Comparison of ENCODE assay signal across 8 mouse cellular contexts in genomic region chr5:57720206-57720880, GRCm38 (mm10). TPM values are rescaled to one million over a fixed set of nuclear protein-coding genes. Genes with fewer than 3 reads are reported as not detected.
A peak's percentile ranks its signal among the peaks of the same experiment; 100 is the strongest.
DNase-seq lines count a peak whose midpoint lies in the region; ATAC-seq lines count a peak whose summit lies in the region.

No protein-coding gene starts in this region.

- H3K4me1 ChIP-seq in megakaryocyte, embryonic 14.5 days = peaks cover 55% of the 10 kb centered on the region
- no peaks in the 10 kb centered on the region for H3K4me1 ChIP-seq in hindbrain, embryonic 11.5 days (replicated peaks; ENCODE audit: control insufficient read depth, insufficient read depth, low read length)

- WGBS in hindbrain, embryonic 11.5 days = 5% methylated on average over 34 of the region's 34 CpGs

- H3K9ac ChIP-seq in hindbrain, embryonic 11.5 days (ENCODE audit: low read depth, low read length) = 0 out of 2 replicates have a peak overlapping the region, but pooled peaks have one; percentile 27

- H3K4me2 ChIP-seq in hindbrain, embryonic 11.5 days (replicated peaks; ENCODE audit: low read depth, low read length) = peak overlapping the region; percentile 98

- H3K4me3 ChIP-seq in megakaryocyte, embryonic 14.5 days (replicated peaks) = peak overlapping the region; percentile 100
- peak overlapping the region; percentile 54 for H3K4me3 ChIP-seq in hindbrain, embryonic 11.5 days (ENCODE audit: low read depth, low read length)

- no peaks in the 10 kb centered on the region for H3K9me3 ChIP-seq in megakaryocyte, embryonic 14.5 days
- H3K9me3 ChIP-seq in hindbrain, embryonic 11.5 days (ENCODE audit: control insufficient read depth, low read length) = no peaks in the 10 kb centered on the region

- no peaks in the 10 kb centered on the region for H3K27me3 ChIP-seq in megakaryocyte, embryonic 14.5 days (replicated peaks)
- H3K27me3 ChIP-seq in hindbrain, embryonic 11.5 days (ENCODE audit: control insufficient read depth, insufficient read depth, low read length) = peaks cover 23% of the 10 kb centered on the region

- ATAC-seq in megakaryocyte, adult 5-6 weeks (ENCODE audit: poor library complexity, severe bottlenecking) = no peak
- no peak for ATAC-seq in hindbrain, embryonic 11.5 days (ENCODE audit: low FRiP score)
- no peak for ATAC-seq in megakaryocyte-erythroid progenitor cell, adult 5-6 weeks (replicated peaks; ENCODE audit: low FRiP score, low TSS enrichment, poor library complexity, severe bottlenecking)

- DNase-seq in cerebellum, postnatal 14 days = peak; percentile 5 to 20
- DNase-seq in cerebellum, adult 8-10 months = no peak
- DNase-seq in hindbrain, embryonic 11.5 days (ENCODE audit: low spot score) = peak; percentile 39
- DNase-seq in mesoderm, embryonic 11.5 days (ENCODE audit: low read depth, low spot score) = peak; percentile 20
- DNase-seq in T-cell, adult 2 months (ENCODE audit: low spot score) = no peak

- H3K36me3 ChIP-seq in megakaryocyte, embryonic 14.5 days (replicated peaks; ENCODE audit: low read length) = peaks cover 23% of the 10 kb centered on the region
- no peaks in the 10 kb centered on the region for H3K36me3 ChIP-seq in hindbrain, embryonic 11.5 days (ENCODE audit: control insufficient read depth, insufficient read depth, low read length)

- H3K27ac ChIP-seq in hindbrain, embryonic 11.5 days (ENCODE audit: low read depth, low read length) = no peak overlapping the region

RNA-seq across cellular contexts. Expression of gene Pcdh7, which starts 2.6 kb away (rescaled TPM):
- polyA plus RNA-seq in megakaryocyte, embryonic 14.5 days (2012; ENCODE audit: insufficient read depth, low replicate concordance) = 4.7 and 4.8 TPM in 2 replicates
- 0.16 and 1.1 TPM in 2 replicates for total RNA-seq in megakaryocyte, adult 5-6 weeks (2015)
- 0.26 TPM in 1 of 2 replicates, not detected in the other for total RNA-seq in megakaryocyte, adult 5-6 weeks (2017)
- polyA plus RNA-seq in hindbrain, embryonic 11.5 days (2014; fragmentation: Nextera tagmentation; extraction: Ambion mirVana) = 5.3 and 7.1 TPM in 2 replicates
- total RNA-seq in megakaryocyte-erythroid progenitor cell, adult 5-6 weeks (2014; fragmentation: Nextera tagmentation) = 5.7 and 10.0 TPM in 2 replicates
- 8.5 and 12.4 TPM in 2 replicates for total RNA-seq in megakaryocyte-erythroid progenitor cell, adult 5-6 weeks (2017)

Comparison
In these comparisons a context has a peak if more than half of its experiments do, and no peak if none do; other contexts are left out.
1. DNase-seq: peak in cerebellum, postnatal 14 days (2 of 2), hindbrain, embryonic 11.5 days (single experiment) and mesoderm, embryonic 11.5 days (single experiment); none in cerebellum, adult 8-10 months (single experiment) and T-cell, adult 2 months (single experiment).